Mouse (Mus musculus) heart, postnatal 25 days (tissue): ENCODE results near the gene Kpna7. TPM values are rescaled to one million over a fixed set of nuclear protein-coding genes. Genes with fewer than 3 reads are reported as not detected.

Source experiments
- DNase-seq: peaks from one replicate; pipeline ENCODE4 v3.0.0; 2022; ENCODE audit warnings: low spot score
- intact Hi-C: fragments of 180-260 bp; cut with DNase I; formaldehyde crosslinking; loops from one replicate; pipeline ENCODE4 v1.15.1; 2025
- total RNA-seq, 2 experiments: library from RNA; stranded (reverse); gene quantifications; 2 replicates each; pipeline ENCODE4 v1.2.3; 2021

The Kpna7 gene
- total RNA-seq, 2 experiments from 2014 or later: not detected

- no peak for DNase-seq
- intact Hi-C loops: no loop called here
These were observed 142.9 kb downstream of the Kpna7 start for GRCm38 (mm10) chr5:144940904-144941303.

GRCm38 (mm10) chr5:144937304-144937703 is 146.5 kb downstream of the Kpna7 start:
- intact Hi-C loops: no loop called here
- DNase-seq: no peak

Other genes with a start within 250 kb of the Kpna7 start
- gene Smurf1, start 118.2 kb downstream of the Kpna7 start, total RNA-seq: 10 to 100 TPM; 21.9 to 27.6 TPM
- gene Gm4871, start 51.3 kb downstream of the Kpna7 start, total RNA-seq: not detected
- gene 1700018F24Rik, start 41.0 kb downstream of the Kpna7 start, total RNA-seq: not detected
- 10 to 100 TPM; 56.8 to 68.1 TPM for gene Arpc1a, start 200 bp downstream of the Kpna7 start, total RNA-seq
- 10 to 100 TPM; 75.3 to 85.4 TPM for gene Arpc1b, start 30.2 kb upstream of the Kpna7 start, total RNA-seq
- gene Pdap1, start 56.2 kb upstream of the Kpna7 start, total RNA-seq: 10 to 100 TPM; 37.8 to 40.3 TPM
- 10 to 100 TPM; 53.5 to 62.6 TPM for gene Bud31, start 56.3 kb upstream of the Kpna7 start, total RNA-seq
- gene Ptcd1, start 83.1 kb upstream of the Kpna7 start, total RNA-seq: 10 to 100 TPM; 27.9 to 28.6 TPM
- gene Cpsf4, start 83.2 kb upstream of the Kpna7 start, total RNA-seq: 10 to 100 TPM in 1 of 2 experiments, 1 to 10 TPM in 1; 9.6 to 11.1 TPM
- gene Atp5j2, start 108.0 kb upstream of the Kpna7 start, total RNA-seq: 1,000 to 10,000 TPM; 1,052 to 1,137 TPM
- gene Zkscan14, start 117.8 kb upstream of the Kpna7 start, total RNA-seq: 1 to 10 TPM; 6.2 to 7.2 TPM
- gene Zkscan5, start 120.5 kb upstream of the Kpna7 start, total RNA-seq: 10 to 100 TPM in 1 of 2 experiments, 1 to 10 TPM in 1; 9.4 to 11.0 TPM
- gene Zfp655, start 147.7 kb upstream of the Kpna7 start, total RNA-seq: 10 to 100 TPM; 26.1 to 28.0 TPM
- 10 to 100 TPM; 10.6 to 13.0 TPM for gene Zscan25, start 196.5 kb upstream of the Kpna7 start, total RNA-seq